Mouse (Mus musculus): ENCODE measurements around the gene Mthfd1l.
A peak's percentile ranks its signal among the peaks of the same experiment; 100 is the strongest.
"Not testable (repeated sequence)": the region's sequence is repeated elsewhere in the genome, so short reads cannot be mapped to it uniquely, and the experiment has no call there.

Mthfd1l gene

GRCm38 (mm10) chr10:4050236-4050635 lies 77.3 kb downstream of the Mthfd1l start:
- DNase-seq: no peak

- no peak for DNase-seq
These were observed 79.8 kb downstream of the Mthfd1l start for GRCm38 (mm10) chr10:4052711-4053110.

GRCm38 (mm10) chr10:4053278-4054061 lies 80.6 kb downstream of the Mthfd1l start:
- DNase-seq: no peak

- DNase-seq: no peak
These were observed 81.7 kb downstream of the Mthfd1l start for GRCm38 (mm10) chr10:4054589-4054988.

- no peak for DNase-seq
These were observed 84.5 kb downstream of the Mthfd1l start for GRCm38 (mm10) chr10:4057397-4057796.

GRCm38 (mm10) chr10:4057832-4058231 lies 84.9 kb downstream of the Mthfd1l start:
- no peak for DNase-seq

GRCm38 (mm10) chr10:4061071-4061987 lies 88.4 kb downstream of the Mthfd1l start:
- no peak for DNase-seq

GRCm38 (mm10) chr10:4063537-4063936 lies 90.6 kb downstream of the Mthfd1l start:
- no peak for DNase-seq

GRCm38 (mm10) chr10:4065295-4066084 lies 92.6 kb downstream of the Mthfd1l start:
- DNase-seq: no peak

- no peak for DNase-seq
These were observed 96.4 kb downstream of the Mthfd1l start for GRCm38 (mm10) chr10:4069258-4069826.

- no peak for DNase-seq
These were observed 97.1 kb downstream of the Mthfd1l start for GRCm38 (mm10) chr10:4070061-4070460.

GRCm38 (mm10) chr10:4071069-4071844 lies 98.3 kb downstream of the Mthfd1l start:
- DNase-seq: no peak

- DNase-seq: no peak
These were observed 99.0 kb downstream of the Mthfd1l start for GRCm38 (mm10) chr10:4071845-4072345.

- not testable (repeated sequence) for DNase-seq
These were observed 99.6 kb downstream of the Mthfd1l start for GRCm38 (mm10) chr10:4072491-4072890.

- DNase-seq: no peak
These were observed 105.4 kb downstream of the Mthfd1l start for GRCm38 (mm10) chr10:4078220-4078840.

GRCm38 (mm10) chr10:4078979-4079630 lies 106.2 kb downstream of the Mthfd1l start:
- no peak for DNase-seq

- DNase-seq: peak; percentile 13 to 38
These were observed 106.8 kb downstream of the Mthfd1l start for GRCm38 (mm10) chr10:4079643-4080244.

GRCm38 (mm10) chr10:4083609-4084008 lies 110.7 kb downstream of the Mthfd1l start:
- DNase-seq: no peak

- no peak for DNase-seq
These were observed 112.0 kb downstream of the Mthfd1l start for GRCm38 (mm10) chr10:4084907-4085306.
